Mouse (Mus musculus): Measurements from ENCODE around the gene Ccdc60. TPM values are rescaled to one million over a fixed set of nuclear protein-coding genes. Genes with fewer than 3 reads are reported as not detected.

Gene Ccdc60
- polyA plus RNA-seq, 1 experiment: 0.07 TPM

DNA sequence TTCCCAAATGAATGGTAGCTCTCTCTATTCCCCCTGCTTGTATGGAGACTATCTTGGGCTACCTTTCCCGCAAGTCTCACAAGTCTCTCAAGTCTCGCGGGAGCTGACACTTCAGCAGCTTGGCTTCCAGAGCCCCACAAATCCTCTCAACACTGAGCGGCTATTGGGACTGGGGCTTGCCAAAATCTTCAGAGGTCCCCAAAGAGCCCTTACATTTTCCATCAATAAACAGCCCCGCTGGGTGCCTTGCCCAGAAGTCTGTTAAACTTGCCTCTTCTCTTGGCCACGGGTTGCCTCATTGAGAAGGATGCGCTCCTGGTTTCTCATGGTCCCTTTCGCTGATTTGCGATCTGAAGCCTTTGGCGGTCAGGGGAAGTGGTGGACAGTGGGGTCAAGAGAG is 180.1 kb downstream of the Ccdc60 start:
- Histone ChIP-seq H3K4me3 (ENCODE audit: insufficient read depth, poor library complexity, severe bottlenecking) (no peak overlapping the region), H3K79me3 (ENCODE audit: low read depth) (no peaks in the 10 kb centered on the region), H3K79me2 (ENCODE audit: control insufficient read depth, insufficient read depth) (no peaks in the 10 kb centered on the region), H3K27me3 (ENCODE audit: control insufficient read depth, insufficient read depth, insufficient read length) (no peaks in the 10 kb centered on the region), H3ac (ENCODE audit: control insufficient read depth, insufficient read length, low read depth) (no peak overlapping the region), H3K36me3 (ENCODE audit: control insufficient read depth, insufficient read depth) (no peaks in the 10 kb centered on the region)
- TF ChIP-seq USF1 (IDR thresholded peaks at IDR 0.05; ENCODE audit: low read depth) (no peak), CTCF (IDR thresholded peaks at IDR 0.05; ENCODE audit: control insufficient read depth, insufficient read depth, insufficient read length) (no peak), MAX (IDR thresholded peaks at IDR 0.05) (no peak), MYOD1 (IDR thresholded peaks at IDR 0.05; ENCODE audit: control insufficient read depth, insufficient read length, low read depth) (no peak), CEBPB (IDR thresholded peaks at IDR 0.05; ENCODE audit: low read depth) (no peak), FOSL1 (IDR thresholded peaks at IDR 0.05; ENCODE audit: insufficient read depth, low read length, poor library complexity, severe bottlenecking) (no peak), MYOG (IDR thresholded peaks at IDR 0.05; ENCODE audit: control insufficient read depth, extremely low read depth, insufficient read length) (no peak)

DNA sequence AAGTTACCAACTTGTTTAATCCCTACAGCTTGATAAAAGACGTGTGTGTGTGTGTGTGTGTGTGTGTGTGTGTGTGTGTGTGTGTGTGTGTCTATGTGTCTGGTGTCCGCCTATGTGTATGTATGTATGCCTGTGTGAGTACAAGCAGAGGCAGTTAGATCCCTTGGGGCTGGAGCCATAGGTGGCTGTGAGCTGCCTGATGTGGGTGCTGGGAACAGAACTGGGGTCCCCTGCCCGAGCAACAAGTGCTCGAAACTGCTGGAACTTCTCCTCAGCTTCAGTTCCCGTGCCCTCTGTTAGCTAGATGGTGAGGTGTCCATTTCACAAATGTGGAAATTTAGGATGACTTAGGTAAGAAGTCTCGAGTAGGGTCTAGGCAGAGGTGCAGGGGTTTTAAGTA is 204.6 kb downstream of the Ccdc60 start:
- H3K27me3 ChIP-seq (ENCODE audit: control insufficient read depth, insufficient read depth, insufficient read length): peaks cover 9% of the 10 kb centered on the region
- no peak overlapping the region for H3K4me3 ChIP-seq (ENCODE audit: insufficient read depth, poor library complexity, severe bottlenecking)
- H3ac ChIP-seq (ENCODE audit: control insufficient read depth, insufficient read length, low read depth): no peak overlapping the region
- no peaks in the 10 kb centered on the region for H3K36me3 ChIP-seq (ENCODE audit: control insufficient read depth, insufficient read depth)
- TF ChIP-seq MYOD1 (IDR thresholded peaks at IDR 0.05; ENCODE audit: control insufficient read depth, insufficient read length, low read depth) (no peak), FOSL1 (IDR thresholded peaks at IDR 0.05; ENCODE audit: insufficient read depth, low read length, poor library complexity, severe bottlenecking) (no peak), USF1 (IDR thresholded peaks at IDR 0.05; ENCODE audit: low read depth) (no peak), CEBPB (IDR thresholded peaks at IDR 0.05; ENCODE audit: low read depth) (no peak), MAX (IDR thresholded peaks at IDR 0.05) (no peak), CTCF (IDR thresholded peaks at IDR 0.05; ENCODE audit: control insufficient read depth, insufficient read depth, insufficient read length) (no peak)
- H3K79me2 ChIP-seq (ENCODE audit: control insufficient read depth, insufficient read depth): no peaks in the 10 kb centered on the region
- H3K79me3 ChIP-seq (ENCODE audit: low read depth): no peaks in the 10 kb centered on the region

DNA sequence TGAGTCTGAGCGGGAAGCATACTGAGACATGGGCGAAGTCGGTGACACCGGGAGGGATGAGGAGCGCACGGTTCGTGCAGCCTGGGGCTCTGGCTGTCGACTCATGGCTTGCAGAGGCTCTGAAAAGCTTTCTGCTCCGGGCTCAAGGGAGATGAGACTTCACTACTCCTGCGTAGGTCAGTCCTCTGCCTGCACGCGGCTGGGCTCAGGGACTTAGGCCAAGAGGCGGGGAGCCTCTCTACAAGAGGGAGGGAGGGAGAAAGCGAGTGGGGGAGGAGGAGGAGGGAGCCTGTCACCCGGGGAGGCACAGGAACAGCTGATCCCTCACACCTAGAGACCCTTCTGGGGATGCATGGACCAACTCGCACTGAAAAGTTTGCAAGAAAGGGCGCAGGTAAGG is 205.7 kb downstream of the Ccdc60 start, which contains the start of gene Tmem233:
TSS of gene Tmem233 (minus strand) at position 164 of the 400 bp plus-strand sequence.
- no peak within 1 kb of the TSS for H3K4me3 ChIP-seq (ENCODE audit: insufficient read depth, poor library complexity, severe bottlenecking)
- TF ChIP-seq USF1 (IDR thresholded peaks at IDR 0.05; ENCODE audit: low read depth) (no peak), CEBPB (IDR thresholded peaks at IDR 0.05; ENCODE audit: low read depth) (no peak), FOSL1 (IDR thresholded peaks at IDR 0.05; ENCODE audit: insufficient read depth, low read length, poor library complexity, severe bottlenecking) (no peak), MAX (IDR thresholded peaks at IDR 0.05) (no peak), MYOG (IDR thresholded peaks at IDR 0.05; ENCODE audit: control insufficient read depth, extremely low read depth, insufficient read length) (no peak), CTCF (IDR thresholded peaks at IDR 0.05; ENCODE audit: control insufficient read depth, insufficient read depth, insufficient read length) (no peak)
- peaks cover 9% of the 10 kb centered on the region for H3K27me3 ChIP-seq (ENCODE audit: control insufficient read depth, insufficient read depth, insufficient read length)
- no peak within 1 kb of the TSS for H3ac ChIP-seq (ENCODE audit: control insufficient read depth, insufficient read length, low read depth)
- H3K79me3 ChIP-seq (ENCODE audit: low read depth): no peaks in the 10 kb centered on the region
- no peaks in the 10 kb centered on the region for H3K79me2 ChIP-seq (ENCODE audit: control insufficient read depth, insufficient read depth)
- H3K36me3 ChIP-seq (ENCODE audit: control insufficient read depth, insufficient read depth): no peaks in the 10 kb centered on the region

DNA sequence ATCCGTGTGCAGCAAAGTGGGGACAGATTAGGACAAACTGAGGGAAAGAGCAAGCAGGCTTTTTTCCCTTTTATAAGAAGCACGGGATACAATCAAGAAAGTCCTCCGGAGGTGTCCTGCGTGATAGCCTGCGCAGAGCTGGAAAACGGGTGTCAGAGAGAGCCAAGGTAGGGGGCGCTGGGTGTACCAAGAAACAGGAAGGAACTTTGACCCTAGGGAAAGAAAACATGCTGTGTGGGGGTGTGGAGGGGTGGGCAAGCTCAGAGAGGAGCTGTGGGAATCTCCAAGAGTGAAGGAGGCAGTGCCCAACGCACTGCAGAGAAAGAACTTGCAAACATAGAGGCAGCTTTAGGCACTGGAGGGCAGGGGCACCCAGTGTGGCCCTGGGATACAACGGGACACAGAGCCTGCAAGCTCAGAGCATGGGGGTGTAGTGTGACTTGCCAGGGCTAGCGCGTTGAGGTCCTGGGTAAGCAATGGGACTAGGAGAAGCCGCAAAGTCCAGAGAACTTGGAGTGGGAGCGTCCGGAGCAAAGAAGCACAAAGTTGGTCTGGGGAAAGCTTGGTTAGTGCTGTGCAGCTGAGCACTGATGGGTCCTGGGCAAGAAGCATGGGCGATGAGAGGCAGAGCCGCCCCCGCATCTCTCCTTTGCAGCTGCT is 206.4 kb downstream of the Ccdc60 start:
- Histone ChIP-seq H3K36me3 (ENCODE audit: control insufficient read depth, insufficient read depth) (no peaks in the 10 kb centered on the region), H3K79me3 (ENCODE audit: low read depth) (no peaks in the 10 kb centered on the region), H3K27me3 (ENCODE audit: control insufficient read depth, insufficient read depth, insufficient read length) (peaks cover 9% of the 10 kb centered on the region), H3K4me3 (ENCODE audit: insufficient read depth, poor library complexity, severe bottlenecking) (no peak overlapping the region), H3ac (ENCODE audit: control insufficient read depth, insufficient read length, low read depth) (no peak overlapping the region), H3K79me2 (ENCODE audit: control insufficient read depth, insufficient read depth) (no peaks in the 10 kb centered on the region)
- TF ChIP-seq MAX (IDR thresholded peaks at IDR 0.05): no peak
- no peak for TF ChIP-seq MYOD1 (IDR thresholded peaks at IDR 0.05; ENCODE audit: control insufficient read depth, insufficient read length, low read depth)
- no peak for TF ChIP-seq USF1 (IDR thresholded peaks at IDR 0.05; ENCODE audit: low read depth)
- no peak for TF ChIP-seq MYOG (IDR thresholded peaks at IDR 0.05; ENCODE audit: control insufficient read depth, extremely low read depth, insufficient read length)
- no peak for TF ChIP-seq CEBPB (IDR thresholded peaks at IDR 0.05; ENCODE audit: low read depth)
- no peak for TF ChIP-seq CTCF (IDR thresholded peaks at IDR 0.05; ENCODE audit: control insufficient read depth, insufficient read depth, insufficient read length)
- no peak for TF ChIP-seq FOSL1 (IDR thresholded peaks at IDR 0.05; ENCODE audit: insufficient read depth, low read length, poor library complexity, severe bottlenecking)

DNA sequence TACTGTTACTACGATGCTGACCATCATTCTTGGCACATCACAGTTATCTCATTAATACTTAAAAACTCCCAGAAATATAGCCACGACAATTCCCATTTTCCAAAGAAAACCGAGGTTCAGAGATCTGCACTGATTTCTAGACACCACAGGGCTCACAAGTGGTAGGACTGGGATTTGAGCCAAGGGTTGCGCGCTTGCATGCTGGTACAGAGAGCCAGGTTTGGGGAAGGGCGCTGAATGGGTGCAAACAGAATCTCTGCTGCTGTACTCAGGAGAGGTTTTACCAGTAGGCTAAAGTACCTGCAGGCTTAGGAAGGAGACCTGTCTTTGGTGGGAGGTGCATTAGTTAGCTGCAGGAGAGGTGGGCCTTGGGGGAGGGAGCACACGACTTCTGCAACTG is 207.2 kb downstream of the Ccdc60 start:
- Histone ChIP-seq H3K27me3 (ENCODE audit: control insufficient read depth, insufficient read depth, insufficient read length) (peaks cover 9% of the 10 kb centered on the region), H3ac (ENCODE audit: control insufficient read depth, insufficient read length, low read depth) (no peak overlapping the region), H3K4me3 (ENCODE audit: insufficient read depth, poor library complexity, severe bottlenecking) (no peak overlapping the region), H3K79me3 (ENCODE audit: low read depth) (no peaks in the 10 kb centered on the region), H3K36me3 (ENCODE audit: control insufficient read depth, insufficient read depth) (no peaks in the 10 kb centered on the region), H3K79me2 (ENCODE audit: control insufficient read depth, insufficient read depth) (no peaks in the 10 kb centered on the region)
- TF ChIP-seq MYOG (IDR thresholded peaks at IDR 0.05; ENCODE audit: control insufficient read depth, extremely low read depth, insufficient read length): no peak
- TF ChIP-seq CEBPB (IDR thresholded peaks at IDR 0.05; ENCODE audit: low read depth): no peak
- TF ChIP-seq MAX (IDR thresholded peaks at IDR 0.05): no peak
- TF ChIP-seq USF1 (IDR thresholded peaks at IDR 0.05; ENCODE audit: low read depth): no peak
- TF ChIP-seq CTCF (IDR thresholded peaks at IDR 0.05; ENCODE audit: control insufficient read depth, insufficient read depth, insufficient read length): no peak
- no peak for TF ChIP-seq FOSL1 (IDR thresholded peaks at IDR 0.05; ENCODE audit: insufficient read depth, low read length, poor library complexity, severe bottlenecking)
- TF ChIP-seq MYOD1 (IDR thresholded peaks at IDR 0.05; ENCODE audit: control insufficient read depth, insufficient read length, low read depth): no peak

All from C2C12 (cell line).